Mouse (Mus musculus) right cerebral cortex, postnatal 10 days (tissue): ENCODE data around the gene Hmbs.
A peak's percentile ranks its signal among the peaks of the same experiment; 100 is the strongest.
"Not testable (repeated sequence)": the region's sequence is repeated elsewhere in the genome, so short reads cannot be mapped to it uniquely, and the experiment has no call there.

Experiments used
- DNase-seq, 2 experiments: peaks; one replicate each; pipeline ENCODE4 v3.0.0; 2021; ENCODE audit warnings: low spot score in 2 of 2

The Hmbs gene

GRCm38 (mm10) chr9:44325032-44325767 is 18.8 kb downstream of the Hmbs start:
- DNase-seq: not testable (repeated sequence)

GRCm38 (mm10) chr9:44324147-44324546 is 19.9 kb downstream of the Hmbs start:
- DNase-seq: no peak

GRCm38 (mm10) chr9:44323656-44324055 is 20.4 kb downstream of the Hmbs start:
- not testable (repeated sequence) for DNase-seq

- DNase-seq: peak in 1 of 2 experiments; percentile 78
Observed at GRCm38 (mm10) chr9:44320799-44321133, 23.3 kb downstream of the Hmbs start.

GRCm38 (mm10) chr9:44319887-44320798 is 23.9 kb downstream of the Hmbs start, which contains the start of gene C2cd2l:
Gene C2cd2l, minus strand, starts transcription at chr9:44320285.
- DNase-seq: peak; percentile 96 to 98

- DNase-seq: peak; percentile 57 to 58
Observed at GRCm38 (mm10) chr9:44319105-44319886, 24.7 kb downstream of the Hmbs start.

- DNase-seq: no peak
Observed at GRCm38 (mm10) chr9:44318826-44319095, 25.3 kb downstream of the Hmbs start.

GRCm38 (mm10) chr9:44318076-44318825 is 25.8 kb downstream of the Hmbs start:
- DNase-seq: no peak

- no peak for DNase-seq
Observed at GRCm38 (mm10) chr9:44317452-44317851, 26.6 kb downstream of the Hmbs start.

GRCm38 (mm10) chr9:44314910-44315309 is 29.1 kb downstream of the Hmbs start:
- DNase-seq: no peak

- DNase-seq: no peak
Observed at GRCm38 (mm10) chr9:44314257-44314547, 29.8 kb downstream of the Hmbs start.

- DNase-seq: peak; percentile 89 to 91
Observed at GRCm38 (mm10) chr9:44313476-44314256, 30.4 kb downstream of the Hmbs start.

- DNase-seq: no peak
Observed at GRCm38 (mm10) chr9:44311136-44312134, 32.6 kb downstream of the Hmbs start.

- no peak for DNase-seq
Observed at GRCm38 (mm10) chr9:44310750-44311135, 33.3 kb downstream of the Hmbs start.

- DNase-seq: no peak
Observed at GRCm38 (mm10) chr9:44309756-44310155, 34.3 kb downstream of the Hmbs start.

GRCm38 (mm10) chr9:44307248-44307647 is 36.8 kb downstream of the Hmbs start:
- no peak for DNase-seq

GRCm38 (mm10) chr9:44306532-44306931 is 37.5 kb downstream of the Hmbs start:
- peak in 1 of 2 experiments; percentile 28 for DNase-seq

GRCm38 (mm10) chr9:44305466-44306079 is 38.5 kb downstream of the Hmbs start, which contains the start of gene Hinfp:
Gene Hinfp, minus strand, starts transcription at chr9:44305671.
- DNase-seq: peak; percentile 100

- not testable (repeated sequence) for DNase-seq
Observed at GRCm38 (mm10) chr9:44300001-44300400, 44.0 kb downstream of the Hmbs start.
